Mouse (Mus musculus): ENCODE measurements at regions not wholly inside any gene's neighbourhood (a gene's known extent, or its start where the extent isn't known, plus 50 kb on each side); places are given as distances from the start of the nearest gene placed in this dataset.

DNA sequence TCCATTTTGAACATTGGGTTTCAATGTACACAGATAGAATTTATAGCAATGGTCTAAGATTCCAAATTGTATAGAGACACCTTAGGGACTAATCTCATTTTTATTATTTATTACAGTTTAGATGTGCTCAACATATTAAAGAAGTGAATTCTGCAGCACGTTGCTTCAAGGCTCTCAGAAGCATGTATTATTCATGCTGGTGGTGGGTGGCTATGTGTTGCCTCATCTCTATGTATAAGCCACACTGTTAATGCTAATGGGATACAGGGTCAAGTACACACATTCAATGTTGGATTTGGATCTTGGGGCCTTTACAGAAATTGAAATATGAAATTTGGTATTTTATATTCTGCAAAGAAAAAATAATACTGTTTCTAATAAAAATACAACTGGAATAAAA, 131.9 kb upstream of the Fndc3a start:
- TF ChIP-seq CTCF (IDR thresholded peaks at IDR 0.05; ENCODE audit: low read depth, low read length) (no peak), POLR2A (IDR thresholded peaks at IDR 0.05; ENCODE audit: insufficient read depth, low read length) (no peak)
